Mouse (Mus musculus) frontal cortex, adult (tissue): ENCODE measurements around the gene Uhrf1.

Experiments used
- ATAC-seq: cut with Nextera tagmentation; 2 replicates; pipeline ENCODE4 v1.9.2; 2017; ENCODE audit warnings: mild to moderate bottlenecking, moderate library complexity, mixed read lengths; ENCODE audit not compliant: low TSS enrichment

The Uhrf1 gene

GRCm38 (mm10) chr17:56275842-56276480 is 27.2 kb upstream of the Uhrf1 start:
- peak; percentile 22; the same call in 1 of the 2 replicates for ATAC-seq

- ATAC-seq, result peak; percentile 77
These were observed 26.2 kb upstream of the Uhrf1 start, which contains the start of gene Ticam1 for GRCm38 (mm10) chr17:56276643-56277566. Gene Ticam1, minus strand, starts transcription at chr17:56276786.

- ATAC-seq, result no peak
These were observed 25.6 kb upstream of the Uhrf1 start for GRCm38 (mm10) chr17:56277567-56277893.

- ATAC-seq, result no peak
These were observed 24.8 kb upstream of the Uhrf1 start for GRCm38 (mm10) chr17:56278340-56278739.

- no peak for ATAC-seq
These were observed 23.5 kb upstream of the Uhrf1 start for GRCm38 (mm10) chr17:56279481-56280155.

GRCm38 (mm10) chr17:56281193-56281592 is 21.9 kb upstream of the Uhrf1 start:
- no peak for ATAC-seq

GRCm38 (mm10) chr17:56282802-56283201 is 20.3 kb upstream of the Uhrf1 start:
- ATAC-seq, result peak; percentile 38

- ATAC-seq, result peak; percentile 86
These were observed 19.8 kb upstream of the Uhrf1 start for GRCm38 (mm10) chr17:56283316-56283715.

- ATAC-seq, result no peak
These were observed 17.1 kb upstream of the Uhrf1 start for GRCm38 (mm10) chr17:56285995-56286394.

- no peak for ATAC-seq
These were observed 15.3 kb upstream of the Uhrf1 start for GRCm38 (mm10) chr17:56287830-56288229.

GRCm38 (mm10) chr17:56288866-56289265 is 14.3 kb upstream of the Uhrf1 start:
- no peak for ATAC-seq

- ATAC-seq, result no peak
These were observed 13.5 kb upstream of the Uhrf1 start for GRCm38 (mm10) chr17:56289371-56290331.

GRCm38 (mm10) chr17:56290388-56291170 is 12.5 kb upstream of the Uhrf1 start:
- ATAC-seq, result 0 out of 2 replicates have a peak, but pooled peaks have one; percentile 21

GRCm38 (mm10) chr17:56291171-56291511 is 12.0 kb upstream of the Uhrf1 start:
- ATAC-seq, result peak; percentile 58

GRCm38 (mm10) chr17:56291826-56292475 is 11.2 kb upstream of the Uhrf1 start:
- ATAC-seq, result no peak

GRCm38 (mm10) chr17:56292531-56293222 is 10.4 kb upstream of the Uhrf1 start, which contains the start of gene Plin3:
Gene Plin3, minus strand, starts transcription at chr17:56292873.
- ATAC-seq, result no peak

GRCm38 (mm10) chr17:56293291-56293690 is 9.8 kb upstream of the Uhrf1 start:
- ATAC-seq, result no peak

GRCm38 (mm10) chr17:56294241-56294640 is 8.9 kb upstream of the Uhrf1 start:
- no peak for ATAC-seq

GRCm38 (mm10) chr17:56296201-56296600 is 6.9 kb upstream of the Uhrf1 start:
- ATAC-seq, result no peak
